Mouse (Mus musculus) brain, adult 2 months (tissue): Measurements from ENCODE around the gene Ceacam19.

Experiments used
- DNase-seq: peaks from one replicate; pipeline ENCODE4 v3.0.0; 2011; ENCODE audit warnings: low read depth, low spot score

Gene Ceacam19

DNA sequence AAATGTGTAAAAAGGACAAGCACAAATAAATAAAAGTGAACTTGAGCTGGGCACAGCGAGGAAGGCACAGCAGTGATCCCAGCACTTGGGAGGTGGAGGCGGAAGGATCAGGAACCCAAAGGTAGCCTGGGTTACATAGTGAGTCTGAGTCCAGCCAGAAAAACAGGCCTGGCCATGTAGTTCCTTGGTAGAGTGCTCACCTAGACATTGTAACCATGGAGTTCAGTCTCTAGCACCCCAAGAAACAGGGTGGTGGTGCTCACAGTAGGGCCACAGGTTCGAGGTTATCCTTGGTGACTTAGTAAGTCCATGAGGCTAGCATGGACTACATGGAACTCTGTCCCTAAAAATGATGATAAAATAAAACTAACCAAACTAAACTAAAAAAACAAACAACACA lies 46.8 kb downstream of the Ceacam19 start:
- DNase-seq, result no peak

DNA sequence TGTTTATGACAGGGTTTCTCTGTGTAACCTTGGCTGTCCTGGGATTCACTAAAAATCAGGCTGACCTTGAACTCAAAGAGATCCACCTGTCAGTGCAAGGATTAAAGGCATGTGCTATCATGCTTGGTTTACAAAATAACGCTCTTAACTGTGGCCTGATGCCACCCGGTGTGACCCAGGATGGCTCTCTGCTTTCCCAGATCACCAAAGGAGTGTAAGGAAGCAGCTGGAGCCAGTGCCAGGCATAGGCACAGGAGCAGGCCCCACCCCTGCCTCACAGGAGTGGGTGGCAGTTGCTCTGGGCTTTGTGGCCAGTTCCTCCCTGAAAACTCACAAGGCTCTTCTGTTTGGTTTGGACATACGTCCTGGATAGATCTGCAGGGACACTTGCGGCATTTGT lies 47.4 kb downstream of the Ceacam19 start:
- no peak for DNase-seq

DNA sequence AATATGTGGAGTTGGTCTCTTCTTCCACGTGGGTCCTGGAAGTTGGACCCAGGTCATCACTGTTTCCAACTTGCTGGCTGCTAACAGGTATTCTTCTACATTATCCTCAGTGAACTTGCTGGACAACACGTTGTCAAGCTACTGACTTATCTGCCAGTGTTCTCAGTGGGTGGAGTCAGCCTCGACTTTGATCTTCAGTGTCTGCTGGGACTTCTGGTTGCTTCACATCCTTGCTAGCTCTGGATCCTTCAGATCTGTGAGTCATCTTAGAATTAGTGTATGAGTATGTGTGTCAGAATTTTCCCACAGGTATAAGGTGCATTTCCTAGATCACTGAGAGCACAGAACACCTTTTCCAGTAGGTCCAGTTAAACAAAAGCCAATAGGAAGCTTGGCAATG lies 50.9 kb downstream of the Ceacam19 start:
- no peak for DNase-seq

DNA sequence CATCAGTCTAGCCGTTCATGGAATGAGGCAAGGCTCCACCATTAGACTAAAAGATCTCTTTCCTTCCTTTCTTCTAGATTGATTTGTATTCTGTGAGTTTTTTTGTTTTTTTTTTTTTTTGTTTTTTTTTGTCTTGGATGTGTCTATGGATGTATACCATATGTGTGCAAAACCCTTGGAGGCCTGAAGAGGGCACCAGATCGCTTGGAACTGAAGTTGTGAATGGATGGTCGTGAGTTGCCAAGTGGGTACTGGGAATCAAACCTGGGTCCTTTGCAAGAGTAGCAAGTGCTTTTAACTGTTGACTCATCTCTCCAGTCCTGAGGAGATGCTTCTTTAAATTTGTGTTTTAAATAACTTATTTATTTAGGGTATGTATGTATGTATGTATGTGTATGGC lies 53.7 kb downstream of the Ceacam19 start:
- DNase-seq, result no peak

DNA sequence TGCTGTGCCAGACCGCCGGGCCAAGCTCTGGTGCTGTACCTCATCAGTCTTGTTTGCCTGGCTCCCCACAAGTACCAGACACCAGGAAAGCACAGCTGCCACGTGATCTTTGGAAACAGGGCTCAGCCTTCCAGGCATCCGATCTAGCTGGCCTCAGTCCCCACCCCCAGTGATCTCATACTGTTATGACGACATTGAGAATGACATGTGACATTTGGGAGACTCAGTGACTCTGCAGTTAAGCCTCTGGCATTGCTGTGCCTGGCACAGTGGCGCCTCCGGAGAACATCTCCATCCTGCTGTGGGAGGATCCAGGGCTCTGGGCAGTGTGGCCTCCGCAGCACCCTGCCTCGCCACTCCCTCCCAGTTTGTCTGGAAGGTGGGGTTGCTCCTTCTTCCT lies 55.9 kb downstream of the Ceacam19 start:
- DNase-seq, result peak; percentile 37

DNA sequence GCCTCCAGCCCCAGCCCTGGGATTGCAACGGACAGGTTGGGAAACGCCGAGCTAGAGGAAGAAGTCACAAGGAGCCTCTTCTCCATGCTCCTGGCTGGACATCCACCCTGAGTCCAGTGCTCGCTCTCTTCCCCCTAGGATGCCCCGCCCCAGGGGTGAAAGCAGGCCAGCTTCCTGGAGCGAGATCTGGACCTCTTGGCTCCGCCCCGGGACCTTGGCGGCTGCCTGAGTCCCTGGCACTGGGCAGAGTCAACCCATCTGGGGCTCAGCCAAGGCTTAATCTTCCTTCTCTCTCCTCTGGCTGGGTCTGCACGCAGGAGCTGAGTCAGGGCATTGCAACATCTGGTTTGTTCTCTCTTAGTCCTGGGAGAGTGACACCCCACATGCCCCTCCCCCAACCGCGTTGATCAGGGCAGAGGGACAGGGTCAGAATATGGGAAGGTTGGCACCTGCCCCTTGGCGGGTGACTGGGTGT lies 57.0 kb downstream of the Ceacam19 start:
- peak; percentile 57 for DNase-seq

DNA sequence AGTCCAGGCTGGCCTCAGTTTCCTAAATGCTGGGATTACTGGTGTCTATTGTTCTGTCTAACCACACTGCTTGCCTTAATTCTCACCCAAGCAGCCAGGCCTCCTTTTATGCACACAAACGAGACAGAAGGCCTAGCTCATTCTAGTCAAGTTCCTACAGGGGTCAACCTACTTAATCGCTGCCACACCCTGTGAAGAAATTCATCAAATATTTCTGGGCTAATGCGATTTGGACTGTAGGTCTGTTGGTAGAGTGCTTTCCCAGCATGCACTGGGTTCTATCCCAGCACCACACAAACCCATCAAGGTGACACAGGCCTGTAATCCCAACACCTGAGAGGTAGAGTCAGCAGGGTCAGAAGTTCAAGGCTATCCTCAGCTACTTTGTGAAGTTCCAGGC lies 58.1 kb downstream of the Ceacam19 start:
- DNase-seq, result no peak

DNA sequence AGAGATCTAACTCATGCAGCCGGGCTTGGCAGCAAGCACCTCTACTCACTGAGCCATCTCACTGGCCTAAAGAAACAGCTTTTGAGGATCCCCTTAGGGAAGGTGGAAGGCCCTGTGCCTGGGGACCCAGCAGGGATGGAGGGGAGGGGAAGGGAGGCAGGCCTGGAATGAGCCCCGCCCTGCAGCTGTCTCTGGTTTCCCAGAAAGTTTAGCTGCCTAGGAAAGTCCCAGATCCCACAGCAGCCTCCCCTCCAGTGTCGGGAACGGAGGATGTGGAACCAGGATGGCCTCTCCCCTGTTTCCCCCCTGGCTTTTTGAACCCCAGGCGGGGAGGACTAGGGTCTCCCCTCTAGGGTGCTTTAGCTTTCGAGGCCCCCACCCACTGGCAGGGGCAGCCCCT lies 61.0 kb downstream of the Ceacam19 start:
- DNase-seq, result no peak
